Mouse (Mus musculus) MEL (cell line): Measurements from ENCODE around the gene Axl. TPM values are rescaled to one million over a fixed set of nuclear protein-coding genes. Genes with fewer than 3 reads are reported as not detected.

Experiments used
- DNase-seq: peaks from one replicate; pipeline ENCODE4 v3.0.0; 2011; ENCODE audit warnings: low read depth, low spot score
- H3K27ac ChIP-seq: 2 replicates; pipeline ENCODE4 v1.5.1; 2012; ENCODE audit warnings: low read depth, mild to moderate bottlenecking, control low read depth, low read length, moderate library complexity; ENCODE audit not compliant: control insufficient read depth
- H3K27me3 ChIP-seq, 2 experiments: fragments of 150-350 bp in 1 of 2; sonication (generic) in 1 of 2; 2 replicates each; pipeline ENCODE4 v1.6.1; 2012; ENCODE audit warnings: low read length in 2 of 2, mild to moderate bottlenecking in 2 of 2, improper control_type of control experiment in 1 of 2, moderate library complexity in 1 of 2; ENCODE audit not compliant: insufficient read depth in 2 of 2, control insufficient read depth in 1 of 2
- H3K36me3 ChIP-seq, 2 experiments: 2 replicates each; pipeline ENCODE4 v1.6.1; 2012 to 2014; ENCODE audit warnings: low read length in 2 of 2, improper control_type of control experiment in 1 of 2, inconsistent platforms in 1 of 2, mild to moderate bottlenecking in 1 of 2; ENCODE audit not compliant: insufficient read depth in 2 of 2, control insufficient read depth in 1 of 2
- H3K4me1 ChIP-seq, 2 experiments: fragments of 150-350 bp in 1 of 2; sonication (generic) in 1 of 2; 2 replicates each; pipeline ENCODE4 v1.6.1; 2012; ENCODE audit warnings: low read length in 2 of 2, improper control_type of control experiment in 1 of 2, mild to moderate bottlenecking in 1 of 2; ENCODE audit not compliant: insufficient read depth in 2 of 2, control insufficient read depth in 1 of 2
- H3K4me3 ChIP-seq, 2 experiments: fragments of 150-350 bp in 1 of 2; sonication (generic) in 1 of 2; 2 replicates each; pipeline ENCODE4 v1.5.1; 2012; ENCODE audit warnings: low read depth in 2 of 2, low read length in 2 of 2, mild to moderate bottlenecking in 2 of 2, moderate library complexity in 2 of 2, control low read depth in 1 of 2, improper control_type of control experiment in 1 of 2; ENCODE audit not compliant: control insufficient read depth in 1 of 2, insufficient read depth in 1 of 2
- H3K79me2 ChIP-seq: 2 replicates; pipeline ENCODE4 v1.6.1; 2012; ENCODE audit warnings: mild to moderate bottlenecking, low read length, moderate library complexity; ENCODE audit not compliant: control insufficient read depth, poor library complexity, insufficient read depth
- H3K9ac ChIP-seq: 2 replicates; pipeline ENCODE4 v1.6.1; 2012; ENCODE audit warnings: low read depth, mild to moderate bottlenecking, control low read depth, low read length, moderate library complexity; ENCODE audit not compliant: control insufficient read depth, poor library complexity, severe bottlenecking
- H3K9me3 ChIP-seq: fragments of 150-350 bp; sonication (generic); replicated peaks from 2 replicates; pipeline ENCODE4 v1.6.1; 2012; ENCODE audit warnings: mild to moderate bottlenecking, low read length, improper control_type of control experiment, moderate library complexity; ENCODE audit not compliant: insufficient read depth
- BHLHE40 ChIP-seq: IDR thresholded peaks from 2 replicates; pipeline ENCODE4 v1.6.1; 2012; ENCODE audit warnings: low read depth, mild to moderate bottlenecking, inconsistent platforms, low read length, improper control_type of control experiment, borderline replicate concordance
- CHD1 ChIP-seq: IDR thresholded peaks from 2 replicates; pipeline ENCODE4 v1.6.1; 2012; ENCODE audit warnings: low read depth, mild to moderate bottlenecking, inconsistent platforms, low read length, improper control_type of control experiment
- CTCF ChIP-seq, 3 experiments: IDR thresholded peaks in 2 of 3; conservative IDR thresholded peaks in 1 of 3; 2 replicates each; pipeline ENCODE4 v1.5.1; 2011 to 2012; ENCODE audit warnings: low read length in 3 of 3, low read depth in 2 of 3, mild to moderate bottlenecking in 2 of 3, improper control_type of control experiment in 1 of 3, inconsistent platforms in 1 of 3, mixed read lengths in 1 of 3, moderate library complexity in 1 of 3; ENCODE audit not compliant: control insufficient read depth in 1 of 3, insufficient read depth in 1 of 3, poor library complexity in 1 of 3, severe bottlenecking in 1 of 3
- ELF1 ChIP-seq: IDR thresholded peaks from 2 replicates; pipeline ENCODE4 v1.6.1; 2014; ENCODE audit warnings: low read depth, mild to moderate bottlenecking, inconsistent platforms, low read length, improper control_type of control experiment, moderate library complexity
- KAT2A ChIP-seq: conservative IDR thresholded peaks from 2 replicates; pipeline ENCODE4 v1.6.1; 2012; ENCODE audit warnings: low read depth, low read length, improper control_type of control experiment, inconsistent platforms
- MAX ChIP-seq: IDR thresholded peaks from 2 replicates; pipeline ENCODE4 v1.6.1; 2011; ENCODE audit warnings: low read length, improper control_type of control experiment
- MEF2A ChIP-seq: IDR thresholded peaks from 2 replicates; pipeline ENCODE4 v1.6.1; 2014; ENCODE audit warnings: low read depth, mild to moderate bottlenecking, inconsistent platforms, low read length, improper control_type of control experiment; ENCODE audit not compliant: poor library complexity, insufficient replicate concordance, severe bottlenecking; ENCODE audit errors: extremely low read depth
- MXI1 ChIP-seq: IDR thresholded peaks from 2 replicates; pipeline ENCODE4 v1.6.1; 2011; ENCODE audit warnings: mild to moderate bottlenecking, low read depth, low read length, improper control_type of control experiment
- MYB ChIP-seq: IDR thresholded peaks from 2 replicates; pipeline ENCODE4 v1.6.1; 2011; ENCODE audit warnings: mild to moderate bottlenecking, low read depth, low read length, improper control_type of control experiment
- NELFE ChIP-seq: IDR thresholded peaks from 2 replicates; pipeline ENCODE4 v1.6.1; 2011; ENCODE audit warnings: low read depth, low read length, improper control_type of control experiment
- NRF1 ChIP-seq: IDR thresholded peaks from 2 replicates; pipeline ENCODE4 v1.6.1; 2014; ENCODE audit warnings: low read depth, mild to moderate bottlenecking, inconsistent platforms, low read length, improper control_type of control experiment, moderate library complexity; ENCODE audit not compliant: poor library complexity, insufficient read depth, severe bottlenecking
- POLR2A ChIP-seq, 2 experiments: IDR thresholded peaks; 2 replicates each; pipeline ENCODE4 v1.6.1; 2011 to 2012; ENCODE audit warnings: low read length in 2 of 2, mild to moderate bottlenecking in 2 of 2, control low read depth in 1 of 2, improper control_type of control experiment in 1 of 2, low read depth in 1 of 2, moderate library complexity in 1 of 2; ENCODE audit not compliant: control insufficient read depth in 1 of 2, insufficient read depth in 1 of 2, poor library complexity in 1 of 2
- RCOR1 ChIP-seq: IDR thresholded peaks from 2 replicates; pipeline ENCODE4 v1.6.1; 2012; ENCODE audit warnings: low read depth, mild to moderate bottlenecking, inconsistent platforms, low read length, improper control_type of control experiment
- SIN3A ChIP-seq: IDR thresholded peaks from 2 replicates; pipeline ENCODE4 v1.6.1; 2012; ENCODE audit warnings: low read length, improper control_type of control experiment, inconsistent platforms
- UBTF ChIP-seq: IDR thresholded peaks from 2 replicates; pipeline ENCODE4 v1.6.1; 2012; ENCODE audit warnings: low read depth, mild to moderate bottlenecking, inconsistent platforms, low read length, improper control_type of control experiment, moderate library complexity, borderline replicate concordance; ENCODE audit not compliant: insufficient read depth
- USF1 ChIP-seq: IDR thresholded peaks from 2 replicates; pipeline ENCODE4 v1.6.1; 2014; ENCODE audit warnings: low read depth, mild to moderate bottlenecking, inconsistent platforms, low read length, improper control_type of control experiment, moderate library complexity
- USF2 ChIP-seq, 2 experiments: IDR thresholded peaks; 2 replicates each; pipeline ENCODE4 v1.6.1; 2011 to 2012; ENCODE audit warnings: improper control_type of control experiment in 2 of 2, low read length in 2 of 2, borderline replicate concordance in 1 of 2, inconsistent platforms in 1 of 2, low read depth in 1 of 2, mild to moderate bottlenecking in 1 of 2; ENCODE audit not compliant: insufficient read depth in 1 of 2
- ZC3H11A ChIP-seq: IDR thresholded peaks from 2 replicates; pipeline ENCODE4 v1.6.1; 2012; ENCODE audit warnings: low read depth, mild to moderate bottlenecking, inconsistent platforms, low read length, improper control_type of control experiment
- ZMIZ1 ChIP-seq: IDR thresholded peaks from 2 replicates; pipeline ENCODE4 v1.6.1; 2012; ENCODE audit warnings: low read depth, mild to moderate bottlenecking, inconsistent platforms, low read length, improper control_type of control experiment, moderate library complexity
- ZNF384 ChIP-seq: IDR thresholded peaks from 2 replicates; pipeline ENCODE4 v1.6.1; 2012; ENCODE audit warnings: low read depth, mild to moderate bottlenecking, inconsistent platforms, low read length, improper control_type of control experiment
- polyA plus RNA-seq, 2 experiments: library from polyadenylated mRNA; stranded (reverse) in 1 of 2; unstranded in 1 of 2; fragments of >175 nt in 1 of 2; fragments of >200 nt in 1 of 2; gene quantifications; 2 replicates each; pipeline versions ENCODE4 v1.2.1 to v1.2.4; 2012; ENCODE audit warnings: low replicate concordance in 2 of 2, low read depth in 1 of 2; ENCODE audit not compliant: insufficient read length in 2 of 2, insufficient read depth in 1 of 2, missing spikeins in 1 of 2
- total RNA-seq: library from RNA; depleted of rRNA; stranded (reverse); fragments of 300-350 nt; gene quantifications from 2 replicates; pipeline ENCODE4 v1.2.3, GENCODE M21; 2012

Gene Axl
- total and polyA plus RNA-seq, 3 experiments: 0.19 TPM; not detected in 2

DNA sequence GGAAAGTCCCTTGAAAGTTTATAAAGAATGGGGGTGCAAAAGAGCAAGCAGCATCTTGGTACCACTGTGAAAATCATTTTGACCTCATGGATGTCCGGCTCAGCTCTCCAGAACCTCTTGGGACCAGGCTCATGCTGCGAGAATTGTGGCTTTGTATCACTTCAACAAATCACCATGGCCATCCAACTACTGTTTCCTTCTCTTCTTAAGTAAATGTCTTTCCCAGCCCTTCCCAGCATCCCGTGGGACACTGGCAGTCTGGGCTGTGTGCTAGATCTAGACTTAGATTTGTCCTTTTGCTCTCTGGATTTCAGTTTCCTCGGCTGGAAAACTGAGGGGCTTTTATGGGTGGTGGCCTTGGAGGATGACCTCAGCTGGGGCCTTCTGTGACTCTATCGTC is 20.3 kb downstream of the Axl start:
- Histone ChIP-seq H3K4me1 (no peaks in the 10 kb centered on the region), H3K36me3 (no peaks in the 10 kb centered on the region)
- no peak for DNase-seq

GRCm38 (mm10) chr7:25766108-25766507 is 22.4 kb downstream of the Axl start:
- no peak for TF ChIP-seq UBTF
- TF ChIP-seq USF2 (IDR thresholded peaks at IDR 0.05; ENCODE audit: borderline replicate concordance in 1 of 2, insufficient read depth in 1 of 2, low read depth in 1 of 2, low read length in 2 of 2): no peak
- TF ChIP-seq USF1: no peak
- TF ChIP-seq BHLHE40: no peak
- TF ChIP-seq MEF2A: no peak
- TF ChIP-seq NRF1: no peak
- no peak for TF ChIP-seq KAT2A
- no peak for TF ChIP-seq NELFE
- no peak for TF ChIP-seq ZNF384
- TF ChIP-seq, all 39 proteins: peak for 0
- Histone ChIP-seq H3K36me3 (no peaks in the 10 kb centered on the region), H3K27me3 (no peaks in the 10 kb centered on the region; a peak in 1 of 4 replicates), H3K79me2 (no peaks in the 10 kb centered on the region), H3K9ac (no peak overlapping the region), H3K4me3 (no peak overlapping the region), H3K9me3 (no peaks in the 10 kb centered on the region), H3K27ac (no peak overlapping the region), H3K4me1 (no peaks in the 10 kb centered on the region)
- no peak for DNase-seq

More for the DNA sequence above, 20.3 kb downstream of the Axl start:
- Histone ChIP-seq H3K9ac (no peak overlapping the region), H3K9me3 (no peaks in the 10 kb centered on the region), H3K79me2 (no peaks in the 10 kb centered on the region), H3K27ac (no peak overlapping the region), H3K4me3 (no peak overlapping the region), H3K27me3 (no peaks in the 10 kb centered on the region)
- no peak for TF ChIP-seq MYB
- TF ChIP-seq KAT2A: no peak
- no peak for TF ChIP-seq BHLHE40
- TF ChIP-seq SIN3A: no peak
- no peak for TF ChIP-seq ZMIZ1
- TF ChIP-seq CHD1: no peak
- TF ChIP-seq RCOR1: no peak
- TF ChIP-seq POLR2A (IDR thresholded peaks at IDR 0.05; ENCODE audit: control insufficient read depth in 1 of 2, insufficient read depth in 1 of 2, low read depth in 1 of 2, low read length in 2 of 2, poor library complexity in 1 of 2): no peak
- no peak for TF ChIP-seq MAX
- no peak for TF ChIP-seq ELF1
- no peak for TF ChIP-seq MXI1
- no peak for TF ChIP-seq CTCF (IDR thresholded peaks at IDR 0.05 in 2 of 3, conservative IDR thresholded peaks at IDR 0.05 in 1 of 3; ENCODE audit: control insufficient read depth in 1 of 3, insufficient read depth in 1 of 3, low read depth in 2 of 3, low read length in 3 of 3, poor library complexity in 1 of 3, severe bottlenecking in 1 of 3)
- no peak for TF ChIP-seq UBTF
- TF ChIP-seq ZC3H11A: no peak
